Mouse (Mus musculus) neural tube, embryonic 11.5 days (tissue): ENCODE results near the gene Preb. TPM values are rescaled to one million over a fixed set of nuclear protein-coding genes. Genes with fewer than 3 reads are reported as not detected.
A peak's percentile ranks its signal among the peaks of the same experiment; 100 is the strongest.

Experiments used
- ATAC-seq: fragments of 200-750 bp; cut with Nextera tagmentation; 2 replicates; pipeline ENCODE4 v1.8.0; 2017; ENCODE audit warnings: moderate number of reproducible peaks, mild to moderate bottlenecking, moderate TSS enrichment, moderate library complexity; ENCODE audit not compliant: insufficient read depth, low FRiP score, low TSS enrichment
- DNase-seq: peaks from one replicate; pipeline ENCODE4 v3.0.0-alpha.2; 2015; ENCODE audit warnings: low spot score
- H3K27ac ChIP-seq: fragments of 300-500 bp; sonication (generic); 2 replicates; pipeline ENCODE4 v1.5.1; 2014; ENCODE audit warnings: low read depth, mild to moderate bottlenecking, low read length
- H3K27me3 ChIP-seq: fragments of 300-500 bp; sonication (generic); 2 replicates; pipeline ENCODE4 v1.6.1; 2014; ENCODE audit warnings: mild to moderate bottlenecking, low read length, mixed read lengths; ENCODE audit not compliant: control insufficient read depth, insufficient read depth
- H3K36me3 ChIP-seq: fragments of 300-500 bp; sonication (generic); 2 replicates; pipeline ENCODE4 v1.6.1; 2014; ENCODE audit warnings: mild to moderate bottlenecking, low read length, moderate library complexity, mixed read lengths; ENCODE audit not compliant: control insufficient read depth, insufficient read depth
- H3K4me1 ChIP-seq: fragments of 300-500 bp; sonication (generic); 2 replicates; pipeline ENCODE4 v1.6.1; 2014; ENCODE audit warnings: low read length, mixed read lengths; ENCODE audit not compliant: control insufficient read depth, insufficient read depth
- H3K4me2 ChIP-seq: fragments of 300-500 bp; sonication (generic); 2 replicates; pipeline ENCODE4 v1.6.1; 2014; ENCODE audit warnings: low read depth, mild to moderate bottlenecking, moderate library complexity
- H3K4me3 ChIP-seq: fragments of 300-500 bp; sonication (generic); 2 replicates; pipeline ENCODE4 v1.5.1; 2014; ENCODE audit warnings: low read depth, low read length
- H3K9ac ChIP-seq: fragments of 300-500 bp; sonication (generic); 2 replicates; pipeline ENCODE4 v1.6.1; 2014; ENCODE audit warnings: mild to moderate bottlenecking, low read length
- H3K9me3 ChIP-seq: fragments of 300-500 bp; sonication (generic); 2 replicates; pipeline ENCODE4 v1.6.1; 2016; ENCODE audit warnings: low read length; ENCODE audit not compliant: control insufficient read depth
- WGBS: fragments of 180-500 bp; shearing (Covaris S2); extraction: QIAGEN DNeasy Blood & Tissue Kit; methylation state at CpG from one replicate; pipeline ENCODE4 v1.1.7; 2014; 5-methylcytosine and 5-hydroxymethylcytosine counted together
- polyA plus RNA-seq: library from polyadenylated mRNA; unstranded; fragments of >200 nt; fragmentation: Nextera tagmentation; extraction: Ambion mirVana; gene quantifications from 2 replicates; pipeline ENCODE4 v1.2.1, GENCODE M21; 2014

Preb gene
- polyA plus RNA-seq, 1 experiment from 2014 or later = 108 TPM

DNA sequence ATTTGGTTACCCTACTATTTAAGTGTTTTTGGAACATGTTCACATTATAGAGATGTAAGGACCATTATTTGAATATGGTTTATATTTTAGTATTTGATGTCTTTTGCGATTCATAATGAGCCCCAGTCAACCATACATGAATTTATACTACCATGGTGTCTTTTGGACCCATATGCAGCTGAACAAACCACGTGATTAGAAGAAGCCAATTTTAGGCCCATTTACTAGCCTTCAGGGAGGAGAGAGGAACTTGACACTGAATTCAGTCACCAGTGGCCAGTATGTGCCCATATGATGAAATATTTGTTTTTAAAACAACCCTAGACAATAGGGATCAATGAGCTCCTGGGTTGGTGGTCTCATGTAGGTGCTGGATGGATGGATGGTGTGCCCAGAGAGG is 653 bp upstream of the Preb start:
- peaks cover 10% of the 10 kb centered on the region for H3K36me3 ChIP-seq
- H3K4me1 ChIP-seq = peaks cover 11% of the 10 kb centered on the region
- ATAC-seq (no peak), DNase-seq (no peak)
- H3K4me2 ChIP-seq = peak overlapping the region; percentile 92
- no peak overlapping the region; the same call in 1 of the 2 replicates for H3K4me3 ChIP-seq
- H3K27ac ChIP-seq = no peak overlapping the region
- 91% methylated on average over 2 of the region's 2 CpGs for WGBS
- no peaks in the 10 kb centered on the region for H3K9me3 ChIP-seq
- no peak overlapping the region for H3K9ac ChIP-seq
- H3K27me3 ChIP-seq = no peaks in the 10 kb centered on the region

DNA sequence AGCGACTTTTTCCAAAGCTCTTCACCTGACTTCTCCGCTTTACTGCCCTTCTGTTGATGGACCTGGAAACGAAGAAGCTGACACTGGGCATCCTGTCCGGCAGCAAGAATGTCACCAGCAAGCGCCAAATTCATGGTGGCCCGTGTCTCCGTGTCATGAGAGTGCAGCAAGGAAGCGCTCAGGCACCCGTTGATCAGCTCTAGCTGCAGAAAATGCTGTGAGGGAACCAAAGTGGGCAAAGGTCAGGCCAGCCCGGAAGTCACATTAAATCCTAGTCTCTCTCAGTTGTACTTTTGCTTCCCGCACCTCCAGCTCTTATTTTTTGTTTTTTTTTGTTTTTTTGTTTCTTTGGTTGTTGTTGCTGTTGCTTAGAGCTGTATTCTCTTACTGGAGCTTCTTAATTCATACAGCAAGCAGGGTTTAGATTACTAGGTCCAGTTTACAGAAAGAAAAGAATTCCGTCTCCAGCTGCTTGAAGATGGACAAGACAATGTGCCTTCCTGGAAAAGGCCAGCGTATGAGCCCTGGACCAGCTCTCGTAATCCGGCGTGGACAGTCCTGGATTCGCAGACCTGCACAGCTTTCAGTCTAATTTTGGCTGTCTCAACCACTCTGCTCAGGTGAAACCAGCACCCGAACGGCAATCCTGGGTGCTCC is 835 bp downstream of the Preb start:
- Histone ChIP-seq H3K4me2 (peak overlapping the region; percentile 92), H3K9ac (peak overlapping the region; percentile 84), H3K9me3 (no peaks in the 10 kb centered on the region), H3K36me3 (peaks cover 19% of the 10 kb centered on the region), H3K4me1 (peaks cover 11% of the 10 kb centered on the region), H3K27ac (peak overlapping the region; percentile 82), H3K27me3 (no peaks in the 10 kb centered on the region), H3K4me3 (peak overlapping the region; percentile 86)
- 42% methylated on average over 19 of the region's 19 CpGs for WGBS
- ATAC-seq = no peak; the same call in 1 of the 2 replicates
- DNase-seq = no peak

DNA sequence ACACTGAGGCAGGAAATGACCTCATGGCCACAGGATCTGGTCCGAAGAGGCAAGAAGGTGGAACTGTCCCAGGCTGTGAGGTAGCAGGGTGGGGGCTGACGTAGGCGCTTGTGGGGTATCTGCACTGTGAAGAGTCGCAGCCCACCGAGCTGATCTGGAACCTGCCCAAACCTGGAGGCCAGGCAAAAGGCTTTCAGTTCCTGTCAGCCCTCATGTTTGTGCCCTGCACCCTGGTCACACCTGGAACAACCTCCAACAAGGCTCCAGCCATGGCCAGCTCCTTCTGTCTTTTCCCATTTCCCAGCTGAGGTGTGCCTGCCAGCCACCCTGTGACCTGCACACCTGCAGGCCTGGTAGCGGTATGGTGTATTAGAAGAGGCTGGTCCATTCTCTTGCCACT is 2.3 kb downstream of the Preb start:
- H3K27ac ChIP-seq = no peak overlapping the region
- no peak for DNase-seq
- 93% methylated on average over 6 of the region's 6 CpGs for WGBS
- H3K27me3 ChIP-seq = no peaks in the 10 kb centered on the region
- no peaks in the 10 kb centered on the region for H3K9me3 ChIP-seq
- H3K4me3 ChIP-seq = no peak overlapping the region
- no peak overlapping the region for H3K9ac ChIP-seq
- H3K36me3 ChIP-seq = peaks cover 22% of the 10 kb centered on the region
- ATAC-seq = no peak
- H3K4me1 ChIP-seq = peaks cover 11% of the 10 kb centered on the region
- H3K4me2 ChIP-seq = no peak overlapping the region

DNA sequence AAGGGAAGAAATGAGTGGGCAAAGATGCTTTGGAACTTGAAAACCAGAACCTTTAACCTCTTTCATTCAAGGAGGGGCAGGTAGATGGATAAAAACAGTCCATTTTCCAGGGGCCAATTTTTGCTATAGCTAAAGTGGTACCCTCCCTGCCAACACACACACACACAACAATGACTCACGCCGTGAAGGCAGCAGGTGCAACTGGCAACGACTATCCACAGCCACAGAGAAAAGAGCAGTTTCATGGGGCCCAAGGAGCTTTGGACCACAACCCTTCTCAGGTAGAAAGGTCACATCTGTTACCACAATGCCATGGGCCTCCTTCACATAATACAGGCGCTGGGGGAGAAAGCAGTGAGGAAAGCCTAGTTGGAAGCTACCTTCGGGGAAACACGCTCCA is 4.4 kb downstream of the Preb start:
- no peak for ATAC-seq

DNA sequence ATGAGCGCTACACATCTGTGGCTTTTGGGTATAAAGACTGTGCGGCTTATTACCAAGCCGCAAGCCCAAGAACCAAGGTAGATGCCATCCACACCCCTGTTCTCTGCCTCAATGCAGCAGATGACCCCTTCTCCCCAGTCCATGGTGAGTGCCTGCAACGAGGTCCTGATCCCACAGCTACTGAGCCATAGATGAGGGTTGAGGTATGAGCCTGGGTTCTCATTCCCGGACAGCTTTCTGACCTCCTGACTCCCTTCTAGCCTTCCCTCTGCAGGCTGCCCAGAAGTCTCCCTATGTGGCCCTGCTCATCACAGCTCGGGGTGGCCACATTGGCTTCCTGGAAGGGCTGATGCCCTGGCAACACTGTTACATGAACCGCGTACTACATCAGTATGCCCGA is 5.6 kb downstream of the Preb start:
- no peak for ATAC-seq
- Histone ChIP-seq H3K27me3 (no peaks in the 10 kb centered on the region), H3K9me3 (no peaks in the 10 kb centered on the region), H3K36me3 (peaks cover 22% of the 10 kb centered on the region), H3K4me1 (peaks cover 13% of the 10 kb centered on the region), H3K4me3 (no peak overlapping the region), H3K4me2 (no peak overlapping the region), H3K27ac (no peak overlapping the region), H3K9ac (no peak overlapping the region)
- 96% methylated on average over 9 of the region's 9 CpGs for WGBS
- DNase-seq = no peak

More for the DNA sequence above, 4.4 kb downstream of the Preb start:
- no peak overlapping the region for H3K4me3 ChIP-seq
- DNase-seq = no peak
- H3K27me3 ChIP-seq = no peaks in the 10 kb centered on the region
- H3K9ac ChIP-seq = no peak overlapping the region
- no peaks in the 10 kb centered on the region for H3K9me3 ChIP-seq
- H3K36me3 ChIP-seq = peaks cover 22% of the 10 kb centered on the region
- no peak overlapping the region for H3K27ac ChIP-seq
- WGBS = 92% methylated on average over 6 of the region's 6 CpGs
- no peak overlapping the region for H3K4me2 ChIP-seq
- peaks cover 11% of the 10 kb centered on the region for H3K4me1 ChIP-seq

DNA sequence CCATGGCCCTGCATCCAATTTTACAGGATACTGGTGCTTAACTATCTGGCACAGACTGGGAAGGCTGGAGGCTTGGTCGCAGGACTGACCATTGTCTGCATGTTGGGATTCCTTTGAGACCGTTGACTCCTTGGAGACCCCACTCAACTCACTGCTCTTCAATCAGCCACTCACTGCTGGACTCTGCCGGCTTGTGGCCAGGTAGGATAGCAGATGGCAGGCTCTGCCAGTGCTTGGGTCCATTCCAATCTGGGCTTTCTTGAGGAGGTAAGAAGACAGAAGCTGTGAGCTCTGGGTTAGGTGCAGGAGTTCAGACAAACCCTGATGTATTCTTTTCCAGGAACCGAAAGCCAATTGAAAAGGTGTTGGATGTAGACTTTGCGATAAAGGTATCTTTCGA is 6.1 kb downstream of the Preb start:
- no peak overlapping the region for H3K9ac ChIP-seq
- ATAC-seq = no peak
- no peaks in the 10 kb centered on the region for H3K27me3 ChIP-seq
- 93% methylated on average over 6 of the region's 6 CpGs for WGBS
- H3K4me3 ChIP-seq = no peak overlapping the region
- DNase-seq = no peak
- H3K36me3 ChIP-seq = peaks cover 22% of the 10 kb centered on the region
- no peaks in the 10 kb centered on the region for H3K9me3 ChIP-seq
- no peak overlapping the region for H3K4me2 ChIP-seq
- H3K4me1 ChIP-seq = peaks cover 9% of the 10 kb centered on the region
- no peak overlapping the region for H3K27ac ChIP-seq

DNA sequence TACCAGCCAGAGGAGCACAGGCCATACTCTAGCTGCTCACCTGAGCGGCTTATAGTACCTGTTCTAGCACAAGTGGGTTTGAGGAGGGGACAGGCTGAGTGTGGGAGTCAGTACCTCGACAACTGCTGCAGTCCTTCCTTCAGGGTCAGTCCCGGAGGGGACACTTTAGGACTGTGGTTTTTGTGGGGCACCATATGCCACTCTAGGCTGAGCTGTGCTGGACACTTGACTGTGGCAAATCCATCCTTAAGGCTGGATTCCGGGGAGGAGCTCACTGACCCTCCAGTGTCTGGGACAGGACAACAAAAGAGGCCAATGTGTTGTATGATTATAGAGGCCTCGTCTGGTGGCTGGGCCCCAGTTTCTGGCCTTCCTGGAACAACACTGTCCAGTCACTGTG is 7.6 kb downstream of the Preb start:
- Histone ChIP-seq H3K4me3 (no peak overlapping the region), H3K27ac (no peak overlapping the region), H3K4me2 (no peak overlapping the region), H3K27me3 (no peaks in the 10 kb centered on the region), H3K9me3 (no peaks in the 10 kb centered on the region), H3K36me3 (peaks cover 15% of the 10 kb centered on the region), H3K4me1 (peaks cover 3% of the 10 kb centered on the region), H3K9ac (no peak overlapping the region)
- WGBS = 86% methylated on average over 5 of the region's 5 CpGs
- ATAC-seq = no peak
- DNase-seq = no peak

DNA sequence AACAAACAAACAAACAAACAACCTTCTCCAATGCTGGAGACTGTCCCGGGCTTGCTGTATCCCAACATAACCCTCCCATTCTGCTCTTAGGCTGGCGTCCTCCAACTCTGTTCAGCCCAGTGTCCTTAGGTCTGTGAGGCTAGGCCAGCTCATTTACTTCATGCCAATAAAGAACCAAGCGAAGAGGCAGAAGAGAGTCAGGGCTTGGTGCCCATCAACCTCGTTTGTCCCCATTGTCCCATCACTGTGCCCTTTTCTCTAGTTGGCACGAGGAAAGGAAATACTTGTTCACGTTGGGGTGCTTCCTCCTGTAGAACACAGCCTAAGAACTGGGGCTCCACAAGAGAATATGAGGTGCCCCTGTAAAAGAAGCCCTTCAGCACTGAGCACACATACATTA is 8.5 kb downstream of the Preb start:
- no peaks in the 10 kb centered on the region for H3K27me3 ChIP-seq
- no peak overlapping the region for H3K9ac ChIP-seq
- no peak overlapping the region for H3K27ac ChIP-seq
- ATAC-seq (no peak), DNase-seq (no peak)
- H3K4me2 ChIP-seq = no peak overlapping the region
- whole genome bisulfite sequencing = 92% methylated on average over 6 of the region's 6 CpGs
- H3K9me3 ChIP-seq = no peaks in the 10 kb centered on the region
- H3K4me3 ChIP-seq = no peak overlapping the region
- H3K36me3 ChIP-seq = peaks cover 14% of the 10 kb centered on the region
- peaks cover 3% of the 10 kb centered on the region for H3K4me1 ChIP-seq

DNA sequence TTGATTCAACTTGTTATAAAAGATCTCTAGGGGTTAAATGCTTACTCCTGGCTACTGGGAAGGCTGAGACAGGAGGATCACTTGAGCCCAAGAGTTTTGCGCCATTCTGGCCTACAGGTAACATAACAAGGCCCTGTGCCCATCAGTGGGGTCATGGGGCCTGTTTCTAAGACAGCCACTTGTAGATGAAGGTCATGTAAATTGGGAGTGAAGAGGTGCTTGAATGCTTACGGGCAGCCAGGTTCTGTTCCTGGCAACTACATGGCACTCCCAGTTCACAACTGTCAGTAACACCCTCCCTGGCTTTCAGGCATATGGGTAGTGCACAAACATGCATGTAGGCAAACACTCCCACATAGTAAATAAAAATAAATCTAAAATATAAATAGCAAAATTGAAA is 9.2 kb downstream of the Preb start:
- peaks cover 3% of the 10 kb centered on the region for H3K4me1 ChIP-seq
- no peak overlapping the region for H3K27ac ChIP-seq
- ATAC-seq (no peak), DNase-seq (no peak)
- 87% methylated on average over 2 of the region's 2 CpGs for WGBS
- no peak overlapping the region for H3K4me2 ChIP-seq
- peaks cover 13% of the 10 kb centered on the region for H3K36me3 ChIP-seq
- no peaks in the 10 kb centered on the region for H3K27me3 ChIP-seq
- no peak overlapping the region for H3K9ac ChIP-seq
- no peak overlapping the region for H3K4me3 ChIP-seq
- H3K9me3 ChIP-seq = no peaks in the 10 kb centered on the region
